Mouse (Mus musculus): ENCODE measurements at regions not wholly inside any gene's neighbourhood (a gene's known extent, or its start where the extent isn't known, plus 50 kb on each side); places are given as distances from the start of the nearest gene placed in this dataset.

- no peak for ATAC-seq (replicated peaks; ENCODE audit: poor library complexity)
Observed at GRCm38 (mm10) chr4:97132650-97133049, 50.3 kb downstream of the Gm10192 start.

DNA sequence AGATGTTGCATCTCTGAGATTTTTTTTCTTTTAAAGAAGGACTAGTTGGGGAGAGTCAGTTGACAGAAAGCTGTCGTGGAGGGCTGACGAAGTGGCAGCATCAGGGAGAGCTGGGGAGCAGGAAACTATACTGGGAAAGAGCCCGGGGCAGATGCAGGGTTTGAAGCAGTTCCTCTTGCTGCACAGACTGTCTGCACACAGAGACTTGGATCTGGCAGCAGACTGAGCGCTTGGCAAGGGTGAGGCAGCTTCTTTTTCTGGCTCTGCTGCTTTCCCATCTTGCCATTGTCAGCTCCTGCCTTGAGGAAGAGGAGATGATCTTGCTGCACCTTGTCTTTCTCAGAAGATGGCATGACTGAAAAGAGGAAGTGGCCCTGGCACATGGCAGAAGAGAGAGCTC, 55.2 kb downstream of the Gm10192 start:
- ATAC-seq (replicated peaks; ENCODE audit: poor library complexity): no peak

- no peak for ATAC-seq (replicated peaks; ENCODE audit: poor library complexity)
Observed at GRCm38 (mm10) chr4:97123861-97124260, 59.1 kb downstream of the Gm10192 start.

DNA sequence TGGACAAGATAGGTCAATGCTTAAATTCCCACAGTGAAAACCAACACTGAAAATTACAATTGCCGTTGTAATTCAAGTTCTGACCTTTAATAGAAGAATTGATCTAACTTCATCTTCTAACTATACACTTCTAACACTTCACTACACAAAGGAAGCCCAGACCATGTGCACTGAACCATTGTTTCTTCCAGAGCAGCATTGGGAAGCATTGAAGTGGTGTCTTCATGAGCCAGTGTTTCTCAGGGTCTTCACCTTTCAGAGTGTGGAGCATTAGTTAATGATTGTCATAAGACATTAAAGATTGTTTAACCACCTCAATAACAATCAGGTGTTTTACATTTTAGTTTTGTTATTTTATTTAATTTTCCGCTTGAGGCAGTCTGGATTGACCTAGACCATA, 61.0 kb downstream of the Gm10192 start:
- no peak for ATAC-seq (replicated peaks; ENCODE audit: poor library complexity)

DNA sequence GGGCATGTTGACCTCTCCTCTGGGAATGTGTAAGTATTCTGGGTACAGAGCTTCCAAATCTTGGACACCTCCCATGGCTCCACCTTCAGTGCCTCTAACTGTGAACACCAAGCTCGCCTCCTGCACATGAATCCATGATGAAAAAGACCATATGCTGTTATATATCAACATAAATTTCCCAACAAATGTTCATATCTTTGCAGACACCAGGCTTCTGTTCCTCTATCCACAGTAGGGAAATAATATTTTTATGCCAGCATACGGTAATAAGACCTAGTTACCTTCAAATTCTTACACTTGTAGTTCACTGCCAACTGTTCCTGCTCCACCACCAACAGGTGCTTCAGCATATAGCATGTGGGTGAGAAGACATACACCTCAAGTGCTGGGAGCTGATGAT, 63.5 kb downstream of the Gm10192 start:
- no peak for ATAC-seq (replicated peaks; ENCODE audit: poor library complexity)

DNA sequence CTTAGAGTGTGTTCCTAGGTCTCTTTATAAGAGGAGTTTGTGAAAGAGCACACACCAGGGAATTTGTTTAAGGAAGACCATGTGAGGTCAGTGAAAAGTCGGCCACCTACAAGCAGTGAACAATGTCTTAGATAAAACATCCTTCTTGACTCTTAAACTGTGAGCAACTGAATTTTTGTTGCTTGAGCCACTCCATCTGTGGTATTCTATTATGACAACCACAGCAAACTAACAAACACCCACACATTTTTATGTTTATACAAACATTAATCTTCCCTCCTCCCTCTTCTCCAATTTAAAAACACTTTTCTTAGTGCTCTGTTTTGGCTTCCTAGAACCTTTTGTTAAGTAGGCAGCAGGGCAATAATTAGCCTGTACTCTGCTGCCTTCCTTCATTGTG, 66.0 kb downstream of the Gm10192 start:
- ATAC-seq (replicated peaks; ENCODE audit: poor library complexity): no peak

GRCm38 (mm10) chr4:97102752-97103052, 80.3 kb downstream of the Gm10192 start:
- no peak for ATAC-seq (replicated peaks; ENCODE audit: poor library complexity)

DNA sequence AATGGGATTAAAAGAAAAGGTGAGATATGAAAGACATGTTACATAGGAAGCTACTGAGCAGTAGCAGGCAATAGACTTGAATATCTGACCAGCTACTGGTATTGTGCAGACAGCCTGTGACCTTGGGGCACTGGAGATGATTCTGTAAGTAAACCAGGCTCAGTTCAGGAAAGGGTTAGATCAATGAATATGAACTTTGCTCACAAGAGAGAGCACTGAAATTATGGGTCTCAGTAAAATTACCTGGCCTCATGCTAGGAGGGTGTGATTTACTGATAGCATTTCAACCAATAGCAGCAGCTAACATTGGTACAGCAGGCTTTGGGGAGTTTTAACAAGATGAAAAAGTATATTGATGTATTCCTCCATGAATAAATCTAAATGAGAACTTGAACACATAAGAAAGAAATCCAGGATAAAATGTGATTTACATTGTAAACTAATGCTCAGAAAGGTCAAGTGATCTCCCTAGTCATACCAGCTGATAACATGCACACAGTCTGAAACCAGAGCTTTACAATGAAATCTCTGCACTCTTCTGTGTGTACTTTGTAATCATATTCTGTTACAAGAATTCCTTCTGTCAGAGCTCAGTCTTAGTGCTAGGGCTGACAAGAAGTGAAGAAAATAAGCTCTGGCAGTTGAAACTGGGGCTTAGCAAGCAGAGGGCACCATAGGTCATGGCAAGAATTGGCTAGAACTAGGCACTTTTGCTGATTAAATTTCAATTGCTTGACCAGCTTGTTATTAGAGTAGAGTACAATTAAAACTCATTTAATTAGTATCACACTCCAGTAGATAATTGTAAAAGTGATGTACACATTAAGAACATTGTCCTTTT, 80.8 kb downstream of the Gm10192 start:
- ATAC-seq (replicated peaks; ENCODE audit: poor library complexity): no peak

GRCm38 (mm10) chr4:97099721-97100120, 83.2 kb downstream of the Gm10192 start:
- no peak for ATAC-seq (replicated peaks; ENCODE audit: poor library complexity)

DNA sequence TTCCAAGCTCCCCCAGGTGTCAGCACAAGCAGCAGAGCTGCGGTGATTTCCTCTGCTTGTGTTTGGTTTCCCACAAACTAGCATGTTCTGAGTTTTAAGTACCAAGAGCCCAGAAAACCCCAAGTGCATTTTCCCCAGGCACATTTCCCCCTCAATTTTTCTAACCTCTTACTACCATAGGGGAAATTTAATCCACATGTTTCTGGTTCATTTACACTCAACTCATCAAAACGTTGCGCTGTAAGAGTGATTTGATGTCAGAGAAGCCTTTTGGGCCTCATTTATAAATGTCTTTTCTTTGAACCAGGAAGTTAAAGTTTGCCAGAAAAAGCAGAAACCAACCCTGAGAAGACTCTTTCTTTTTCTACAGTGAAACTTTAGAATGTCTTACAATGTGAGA, 89.4 kb downstream of the Gm10192 start:
- no peak for ATAC-seq (replicated peaks; ENCODE audit: poor library complexity)

GRCm38 (mm10) chr4:97050735-97051134, 132.2 kb downstream of the Gm10192 start:
- ATAC-seq (replicated peaks; ENCODE audit: poor library complexity): no peak

DNA sequence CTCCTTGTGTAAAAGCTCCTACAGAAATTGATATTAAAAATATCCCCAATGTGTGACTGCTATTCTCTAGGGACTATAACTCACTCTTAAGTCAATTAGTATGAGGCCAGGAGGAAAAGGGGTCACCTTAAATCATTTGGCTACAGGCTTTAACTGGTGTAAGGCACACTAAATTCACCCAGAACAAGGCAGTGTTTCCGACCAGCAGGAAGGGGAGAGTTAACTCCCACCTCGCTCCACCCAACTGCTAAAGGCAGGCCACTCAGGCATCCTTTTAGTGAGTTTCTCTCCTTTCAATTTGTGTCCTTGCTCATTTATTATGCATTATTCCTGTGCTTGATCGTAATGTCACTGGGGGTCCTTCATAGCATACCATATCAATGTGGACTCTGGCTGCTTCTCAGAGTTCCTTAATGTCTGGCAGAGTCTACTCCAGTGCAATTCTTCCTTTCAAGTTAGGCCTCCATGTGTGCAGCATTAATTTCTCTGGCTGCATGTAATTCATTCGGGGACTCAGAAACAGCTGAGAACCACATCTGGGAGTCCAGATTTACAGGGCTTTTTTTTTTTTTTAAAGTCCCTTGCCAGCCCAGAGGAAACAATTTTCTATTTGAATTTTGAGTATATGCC, 133.8 kb downstream of the Gm10192 start:
- no peak for ATAC-seq (replicated peaks; ENCODE audit: poor library complexity)

DNA sequence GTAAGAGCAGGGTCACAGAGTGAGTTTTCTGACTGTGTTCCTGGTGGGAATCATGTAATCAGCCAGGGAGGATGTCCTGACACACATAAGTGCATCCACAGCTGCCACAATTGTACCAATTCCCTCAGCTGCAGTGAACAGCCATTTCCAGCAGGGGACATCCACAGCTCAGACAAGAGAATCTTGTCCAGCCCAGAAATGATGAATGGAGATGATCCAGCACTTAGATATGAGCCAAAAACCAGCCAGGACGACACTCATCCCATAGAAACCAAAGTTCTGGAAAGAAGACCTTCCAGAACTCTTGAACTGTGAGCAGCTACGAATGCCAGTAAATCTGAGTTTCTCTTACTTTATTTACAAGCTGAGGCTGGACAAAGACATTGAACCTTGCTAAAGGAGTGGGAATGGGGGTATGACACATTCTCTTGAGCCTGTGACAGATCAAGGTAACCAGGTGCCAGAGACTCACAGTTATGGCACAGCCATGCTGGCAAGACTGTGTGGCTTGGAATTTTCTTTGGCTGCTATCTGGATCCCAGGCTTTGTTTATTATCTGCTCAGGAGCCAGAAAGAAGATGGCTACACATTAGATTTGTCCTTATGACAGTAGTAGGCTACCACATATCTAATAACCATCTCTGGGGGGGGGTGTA, 145.1 kb downstream of the Gm10192 start:
- ATAC-seq (replicated peaks; ENCODE audit: poor library complexity): peak; percentile 46; the same call in 1 of the 2 replicates

- no peak for ATAC-seq (replicated peaks; ENCODE audit: poor library complexity)
Observed at GRCm38 (mm10) chr4:97028938-97029337, 154.0 kb downstream of the Gm10192 start.

DNA sequence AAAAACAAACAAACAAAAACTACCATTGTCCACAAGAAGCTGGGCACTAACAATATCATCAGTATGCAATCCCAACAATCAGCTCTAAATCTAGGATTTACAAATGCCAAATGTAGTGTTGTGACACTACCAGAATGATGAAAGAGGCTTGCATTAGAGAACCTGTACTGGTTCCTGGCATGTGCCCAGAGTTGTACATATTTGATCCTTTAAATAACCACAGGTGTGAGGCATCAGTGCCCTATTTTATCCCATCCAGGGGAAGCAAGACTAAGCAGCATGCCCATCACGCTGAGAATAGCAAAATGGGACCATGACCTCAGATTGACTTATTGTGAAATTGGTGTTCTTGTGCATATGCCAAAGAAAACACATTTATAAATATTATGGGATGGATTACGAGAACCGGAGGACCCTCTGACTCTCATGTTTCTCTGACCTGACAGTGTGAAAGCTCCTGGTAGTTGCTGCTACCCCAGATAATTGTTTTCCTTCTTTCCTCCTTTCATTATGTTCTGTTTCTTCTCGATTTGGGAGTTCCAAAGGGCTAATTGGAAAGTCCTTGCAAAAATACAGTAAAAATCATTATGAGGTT, 157.4 kb downstream of the Gm10192 start:
- ATAC-seq (replicated peaks; ENCODE audit: poor library complexity): no peak

DNA sequence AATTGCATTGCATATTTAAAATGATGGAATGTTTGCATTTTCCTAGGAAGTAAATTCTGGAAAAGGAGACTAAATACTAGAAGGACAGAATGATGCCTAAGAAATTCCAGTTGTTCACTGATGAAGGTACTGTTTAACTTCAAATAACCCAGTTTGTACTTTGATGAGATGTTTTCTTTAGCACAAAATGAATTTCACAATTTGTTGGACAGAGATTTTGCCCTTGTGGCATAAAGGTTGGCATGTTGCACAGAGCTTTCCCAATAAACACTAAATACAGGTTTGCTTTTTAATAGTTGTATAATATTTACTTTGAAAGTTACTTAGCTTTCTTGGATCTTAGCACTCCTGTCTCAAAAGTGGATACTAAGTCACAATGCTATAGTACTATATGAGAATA, 181.6 kb downstream of the Gm10192 start:
- no peak for ATAC-seq (replicated peaks; ENCODE audit: poor library complexity)

- no peak for ATAC-seq (replicated peaks; ENCODE audit: poor library complexity)
Observed at GRCm38 (mm10) chr4:96980311-96980710, 195.3 kb upstream of the Gm12695 start.

DNA sequence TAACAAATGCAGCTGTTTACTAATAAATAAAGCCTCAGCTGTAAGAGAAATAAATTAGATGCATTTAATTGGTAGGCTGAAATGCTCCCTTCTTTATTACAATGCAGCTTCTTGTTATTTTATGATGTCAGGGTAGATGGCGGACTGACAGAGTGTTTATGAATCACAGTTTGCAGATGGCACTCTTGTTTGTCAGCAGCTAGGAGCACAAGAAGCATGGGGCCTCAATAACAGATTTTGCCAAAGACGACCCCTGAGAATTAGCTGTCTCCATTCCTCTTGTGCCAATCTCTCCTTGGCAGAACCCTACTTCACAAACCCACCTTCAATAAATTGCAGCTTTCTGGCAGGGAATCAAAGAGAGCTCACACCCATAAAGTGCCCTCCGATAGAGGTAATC, 194.9 kb upstream of the Gm12695 start:
- no peak for ATAC-seq (replicated peaks; ENCODE audit: poor library complexity)

DNA sequence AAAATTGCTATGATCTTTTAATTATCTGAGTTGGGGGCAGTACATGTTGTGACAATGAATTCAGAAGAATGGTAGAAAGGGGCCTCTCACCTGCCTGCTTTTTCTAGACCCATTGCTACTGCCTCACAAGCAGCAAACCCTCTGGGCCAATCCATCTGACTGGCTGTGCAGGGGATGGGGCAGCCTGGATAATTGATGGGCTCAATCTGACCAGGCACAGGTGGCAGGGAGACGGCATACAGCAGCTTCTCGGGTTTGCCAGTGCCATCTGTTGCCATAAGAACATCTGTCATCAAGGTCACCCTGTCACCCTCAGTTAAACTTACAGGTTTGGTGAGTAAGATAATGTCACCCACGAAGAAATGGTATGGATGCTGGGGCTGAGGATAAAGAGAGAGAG, 189.9 kb upstream of the Gm12695 start:
- no peak for ATAC-seq (replicated peaks; ENCODE audit: poor library complexity)

GRCm38 (mm10) chr4:96973804-96974203, 188.8 kb upstream of the Gm12695 start:
- ATAC-seq (replicated peaks; ENCODE audit: poor library complexity): no peak

DNA sequence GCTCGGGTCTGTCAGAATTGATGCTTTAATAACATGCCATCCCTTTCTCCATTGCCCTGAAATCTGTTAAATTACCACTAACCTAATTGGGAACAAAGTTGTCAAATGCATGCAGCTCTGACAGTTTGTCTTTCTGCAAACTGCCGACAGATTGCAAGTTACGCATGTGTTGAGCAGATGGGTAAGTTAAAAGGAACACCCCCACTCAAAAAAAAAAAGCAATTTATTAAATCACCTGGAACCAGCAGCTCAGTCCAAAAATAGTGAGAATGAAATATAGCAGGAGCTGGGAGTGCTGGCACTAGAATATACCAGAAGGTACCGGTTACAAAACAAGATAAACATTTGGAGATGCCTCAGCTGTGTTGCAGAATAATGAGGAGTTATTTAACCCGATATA, 184.2 kb upstream of the Gm12695 start:
- ATAC-seq (replicated peaks; ENCODE audit: poor library complexity): no peak

All from megakaryocyte progenitor cell, adult 5-6 weeks (primary cell).